Mouse (Mus musculus) heart, postnatal 0 days (tissue): Measurements from ENCODE around the gene Snx5.

Experiments used
- CTCF ChIP-seq: IDR thresholded peaks from 2 replicates; pipeline ENCODE4 v1.5.1; 2016; ENCODE audit warnings: antibody characterized with exemption, control low read depth, low read depth
- EP300 ChIP-seq: IDR thresholded peaks from 2 replicates; pipeline ENCODE4 v1.6.1; 2016; ENCODE audit warnings: antibody characterized with exemption, low read depth

- no peak for TF ChIP-seq CTCF
- TF ChIP-seq EP300 = no peak
Measured at GRCm38 (mm10) chr2:144295145-144295735, 24.5 kb upstream of the Snx5 start.
